Mouse (Mus musculus) spleen, postnatal 36 days (tissue): Measurements from ENCODE around the gene Klre1.
"Not testable (repeated sequence)": the region's sequence is repeated elsewhere in the genome, so short reads cannot be mapped to it uniquely, and the experiment has no call there.

Experiments
- DNase-seq, 2 experiments: peaks; one replicate each; pipeline ENCODE4 v3.0.0; 2022; ENCODE audit warnings: low spot score in 2 of 2, mixed read lengths in 1 of 2

The Klre1 gene

DNA sequence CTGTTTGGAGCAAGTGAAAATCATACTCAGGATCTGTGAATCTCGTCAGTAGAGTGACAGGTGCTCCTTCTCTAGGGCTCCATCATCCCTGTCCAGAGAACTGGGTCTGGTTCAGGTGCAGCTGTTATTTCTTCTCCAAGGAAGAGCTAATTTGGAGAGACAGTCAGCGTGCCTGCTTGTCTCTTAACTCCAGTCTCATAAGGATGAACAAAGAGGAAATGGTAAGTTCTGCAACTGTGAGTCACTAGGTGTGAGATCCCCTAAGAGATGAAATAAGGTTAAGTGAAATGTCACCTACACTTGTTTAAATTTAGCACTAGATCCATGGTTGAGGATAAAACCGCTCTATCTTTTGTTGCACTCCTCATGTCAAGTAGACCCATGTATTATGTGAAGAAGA is 5.3 kb downstream of the Klre1 start:
- DNase-seq: no peak

GRCm38 (mm10) chr6:129591508-129591907 is 13.8 kb downstream of the Klre1 start, which contains the start of gene Klrd1:
Gene Klrd1, plus strand, starts transcription at chr6:129591782.
- peak; percentile 34 to 54 for DNase-seq

DNA sequence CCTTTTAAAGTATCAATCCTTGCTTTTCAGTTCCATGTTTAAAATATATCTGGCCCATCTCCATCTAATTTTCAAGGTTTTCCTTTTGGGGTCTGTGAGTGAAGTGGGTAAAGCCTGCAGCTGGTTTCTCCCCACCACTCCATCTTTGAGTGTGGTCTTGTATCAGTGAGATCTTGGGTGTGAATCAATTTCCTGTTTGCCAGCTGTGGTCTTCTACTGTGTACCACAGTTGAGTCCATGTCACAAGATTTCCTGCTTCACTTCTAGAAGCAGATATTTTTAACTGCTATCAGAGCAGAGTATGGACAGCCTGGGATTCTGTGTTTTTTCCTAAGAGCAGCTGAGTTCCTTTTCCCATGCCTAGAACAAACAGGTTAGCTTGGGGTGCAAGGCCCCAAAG is 30.7 kb downstream of the Klre1 start:
- DNase-seq: peak; percentile 39 to 49

DNA sequence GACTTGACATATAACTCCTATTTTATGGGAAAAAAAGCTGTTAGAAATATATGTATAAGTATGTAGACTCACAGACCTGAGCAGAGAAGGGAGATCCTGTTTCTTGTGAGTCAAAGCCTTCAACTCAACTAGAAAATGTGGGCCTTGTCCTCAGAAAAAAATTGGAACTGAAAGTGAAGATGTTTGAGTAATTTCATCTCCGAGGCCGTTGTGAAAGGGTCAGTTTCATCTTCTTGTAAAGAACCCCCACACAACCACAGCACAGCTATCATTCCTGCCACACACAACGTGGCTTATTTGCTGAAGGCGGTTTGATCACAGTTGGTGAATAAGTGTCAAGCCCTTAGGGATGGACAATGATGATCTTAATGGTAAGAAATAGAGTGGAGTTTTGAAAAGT is 46.0 kb downstream of the Klre1 start, which contains the start of gene Klrk1:
Gene Klrk1, minus strand, starts transcription at position 130 of the 400 bp plus-strand sequence.
- DNase-seq: no peak

GRCm38 (mm10) chr6:129631046-129631445 is 53.3 kb downstream of the Klre1 start:
- not testable (repeated sequence) for DNase-seq
